Mouse (Mus musculus) CD4-positive, CD25-positive, alpha-beta regulatory T cell, adult 9 weeks (primary cell): ENCODE results near the gene Hapln2. TPM values are rescaled to one million over a fixed set of nuclear protein-coding genes. Genes with fewer than 3 reads are reported as not detected.

ENCODE experiments used
- polyA plus RNA-seq: library from polyadenylated mRNA; unstranded; fragments of 100-300 nt; shearing (Covaris generic); gene quantifications from one replicate; pipeline ENCODE4 v1.2.1, GENCODE M21; 2017

The Hapln2 gene
- polyA plus RNA-seq, result not detected

GRCm38 (mm10) chr3:88027434-88028186 is at the start of gene Hapln2:
Hapln2 (minus strand) TSS chr3:88027583.

DNA sequence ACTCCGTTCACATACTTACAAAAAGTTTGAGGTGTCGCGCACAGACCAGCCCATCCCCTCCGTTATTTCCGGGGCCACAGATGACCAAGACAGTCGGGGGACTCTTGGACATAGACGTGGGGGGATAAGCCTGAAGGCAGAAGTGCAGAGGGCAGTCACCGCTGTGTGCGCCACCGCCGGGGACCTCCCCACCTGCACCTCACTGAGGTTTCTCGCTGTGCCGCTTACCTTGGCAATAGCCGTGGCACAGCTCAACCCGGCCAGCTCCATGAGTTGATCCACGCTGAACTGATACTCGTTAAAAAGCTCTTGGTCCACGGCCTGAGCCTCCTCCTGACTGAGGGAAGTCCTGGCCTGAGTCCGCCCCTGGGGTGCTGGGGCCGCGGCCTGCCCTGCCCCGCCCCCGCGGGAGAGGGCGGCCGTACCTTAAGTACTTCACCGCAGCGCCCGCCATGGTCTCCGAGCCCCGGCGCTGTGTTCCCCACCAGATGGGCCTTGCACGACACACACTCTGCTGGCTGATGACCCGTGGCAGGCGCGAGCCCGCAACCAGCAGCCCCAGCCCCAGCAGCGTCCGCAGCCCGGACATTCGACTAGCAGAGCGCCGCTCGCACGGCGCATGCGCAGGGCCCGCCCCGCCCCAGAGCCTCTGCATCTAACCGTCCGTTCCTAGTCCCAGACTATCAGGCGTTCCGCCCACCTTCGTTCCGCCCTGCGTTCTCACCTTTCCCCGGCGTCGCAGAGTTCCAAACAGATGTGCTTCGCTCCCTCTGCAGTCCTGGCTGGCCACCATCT is 30.7 kb upstream of the Hapln2 start, which contains the start of gene Naxe:
TSS of gene Naxe (minus strand) at position 594 of the 795 bp plus-strand sequence.

DNA sequence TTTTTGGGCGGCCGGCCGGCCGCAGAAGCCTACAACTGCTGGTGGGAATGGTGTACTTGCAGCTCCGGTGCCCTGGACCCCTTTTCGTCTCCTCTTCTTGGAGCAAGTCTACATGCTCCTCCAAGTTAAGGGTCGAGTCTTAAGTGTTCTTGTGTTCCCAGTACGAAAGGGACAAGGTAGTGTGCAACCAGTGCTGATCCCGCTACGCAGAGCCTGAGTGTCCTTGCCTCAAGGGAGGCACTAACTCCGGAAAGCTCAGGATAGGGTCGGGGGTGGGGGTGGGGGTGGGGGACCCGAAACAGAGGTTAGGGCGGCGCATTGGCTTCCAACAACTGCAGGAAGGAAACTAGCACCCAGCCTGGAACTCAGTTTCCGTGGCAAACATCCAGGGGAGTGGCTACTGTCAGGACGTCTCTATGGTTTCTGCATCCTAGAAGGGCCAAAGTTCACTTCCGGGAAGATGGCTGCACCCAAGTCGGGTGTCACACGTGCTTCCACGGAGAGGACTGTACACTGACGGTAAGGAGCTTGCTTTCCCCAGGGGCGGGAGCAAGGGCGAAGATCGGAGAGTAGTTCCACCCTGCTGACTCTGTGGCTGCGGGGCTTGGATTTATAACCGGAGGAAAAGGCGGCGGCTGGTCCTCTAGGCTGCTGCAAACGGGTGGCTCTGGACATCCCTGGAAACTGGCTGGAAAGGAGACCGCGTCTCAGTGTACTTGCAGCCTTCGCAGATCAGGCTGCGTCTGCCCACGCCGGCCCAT is 15.5 kb upstream of the Hapln2 start, which contains the start of gene Gpatch4:
TSS of gene Gpatch4 (plus strand) at position 448 of the 761 bp plus-strand sequence.

GRCm38 (mm10) chr3:88000181-88000580 is 27.2 kb downstream of the Hapln2 start, which contains the start of gene Bcan:
Bcan (minus strand) TSS chr3:88000230.

Other genes with a start within 250 kb of the Hapln2 start
- not detected for gene Ntrk1, start 232.4 kb downstream of the Hapln2 start, polyA plus RNA-seq
- 0.65 TPM for gene Insrr, start 230.6 kb downstream of the Hapln2 start, polyA plus RNA-seq
- 64.2 TPM for gene Pear1, start 203.3 kb downstream of the Hapln2 start, polyA plus RNA-seq
- 289 TPM for gene Sh2d2a, start 180.8 kb downstream of the Hapln2 start, polyA plus RNA-seq
- 8.1 TPM for gene Prcc, start 142.0 kb downstream of the Hapln2 start, polyA plus RNA-seq
- gene Hdgf, start 121.3 kb downstream of the Hapln2 start, polyA plus RNA-seq, result 24.7 TPM
- 148 TPM for gene Mrpl24, start 108.1 kb downstream of the Hapln2 start, polyA plus RNA-seq
- gene Isg20l2, start 97.3 kb downstream of the Hapln2 start, polyA plus RNA-seq, result 8.1 TPM
- gene Rrnad1, start 96.9 kb downstream of the Hapln2 start, polyA plus RNA-seq, result 31.9 TPM
- gene Crabp2, start 78.9 kb downstream of the Hapln2 start, polyA plus RNA-seq, result not detected
- 0.06 TPM for gene Nes, start 56.5 kb downstream of the Hapln2 start, polyA plus RNA-seq
- gene Bcan, start 27.4 kb downstream of the Hapln2 start, polyA plus RNA-seq, result not detected
- gene Gpatch4, start 15.5 kb upstream of the Hapln2 start, polyA plus RNA-seq, result 43.6 TPM
- 102 TPM for gene Naxe, start 30.9 kb upstream of the Hapln2 start, polyA plus RNA-seq
- gene Ttc24, start 50.7 kb upstream of the Hapln2 start, polyA plus RNA-seq, result not detected
- gene Iqgap3, start 54.4 kb upstream of the Hapln2 start, polyA plus RNA-seq, result 0.84 TPM
- gene Mef2d, start 114.8 kb upstream of the Hapln2 start, polyA plus RNA-seq, result 22.5 TPM
- not detected for gene Rhbg, start 227.1 kb upstream of the Hapln2 start, polyA plus RNA-seq